Mouse (Mus musculus): Measurements from ENCODE around the gene Iqgap3.
A peak's percentile ranks its signal among the peaks of the same experiment; 100 is the strongest.

The Iqgap3 gene

DNA sequence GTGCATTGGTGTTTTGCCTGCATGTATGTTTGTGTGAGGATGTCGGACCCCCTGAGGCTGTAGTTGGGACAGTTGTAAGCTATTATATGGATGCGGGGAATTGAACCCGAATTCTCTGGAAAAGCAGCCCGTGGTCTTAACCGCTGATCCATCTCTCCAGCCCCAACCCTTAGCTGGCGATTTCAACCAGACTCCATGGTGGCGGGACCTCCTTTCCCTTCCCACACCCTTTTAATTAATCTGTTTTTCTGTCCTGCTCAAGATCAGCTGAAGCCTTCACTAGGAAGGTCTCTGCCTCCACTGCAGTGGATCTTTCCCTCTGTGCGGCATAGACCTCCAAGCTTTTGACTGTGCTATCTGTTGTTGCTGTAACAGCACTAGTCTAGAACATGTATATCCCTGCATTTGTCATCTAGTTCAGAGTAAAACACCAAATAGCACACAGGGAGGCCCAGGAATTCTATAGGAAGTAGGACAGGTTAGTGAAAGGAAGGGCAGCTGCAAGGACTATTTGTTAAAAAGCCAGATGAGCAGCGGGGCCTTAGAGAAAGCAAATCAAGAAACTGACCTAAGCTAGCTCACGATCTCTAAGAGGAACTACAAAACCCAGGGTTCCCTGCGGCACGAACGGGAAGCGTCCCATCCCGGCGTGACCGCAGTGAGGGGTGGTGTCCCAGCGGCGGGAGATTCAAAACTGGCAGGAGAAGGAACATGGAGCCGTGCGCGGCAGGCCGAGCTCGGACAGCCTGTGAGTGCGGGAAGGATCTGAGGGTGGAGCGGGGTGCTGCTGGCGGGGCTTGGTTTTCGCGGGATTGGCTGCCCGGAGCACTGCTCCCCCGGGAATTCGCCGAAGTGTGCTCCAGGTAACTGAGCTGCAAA, at the start of gene Iqgap3:
Gene Iqgap3 (plus strand): TSS at position 627 of the 879 bp plus-strand sequence.
- peak; percentile 83 to 86 for DNase-seq (ENCODE audit: low spot score in 2 of 2)

DNA sequence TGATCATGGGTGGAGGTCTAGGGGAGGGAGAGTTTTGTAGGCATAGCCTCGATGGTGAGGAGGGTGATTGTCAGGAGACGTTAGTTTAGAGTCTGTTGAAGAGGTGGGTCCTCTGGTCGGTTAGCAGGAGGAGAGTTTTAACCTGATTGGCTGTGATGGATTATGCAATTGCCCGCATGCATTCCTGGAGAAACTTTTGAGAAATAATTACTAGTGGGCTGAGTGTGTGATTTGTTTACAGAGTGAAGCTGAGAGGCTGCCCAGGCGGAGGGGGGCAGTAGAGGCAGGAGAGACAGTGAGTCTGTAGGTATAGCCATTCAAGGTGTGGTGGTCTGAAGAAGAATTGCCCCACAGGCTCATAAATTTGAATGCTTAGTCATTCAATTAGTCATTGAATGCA, 48.3 kb upstream of the Iqgap3 start:
- no peak for DNase-seq (ENCODE audit: low spot score in 2 of 2)

DNA sequence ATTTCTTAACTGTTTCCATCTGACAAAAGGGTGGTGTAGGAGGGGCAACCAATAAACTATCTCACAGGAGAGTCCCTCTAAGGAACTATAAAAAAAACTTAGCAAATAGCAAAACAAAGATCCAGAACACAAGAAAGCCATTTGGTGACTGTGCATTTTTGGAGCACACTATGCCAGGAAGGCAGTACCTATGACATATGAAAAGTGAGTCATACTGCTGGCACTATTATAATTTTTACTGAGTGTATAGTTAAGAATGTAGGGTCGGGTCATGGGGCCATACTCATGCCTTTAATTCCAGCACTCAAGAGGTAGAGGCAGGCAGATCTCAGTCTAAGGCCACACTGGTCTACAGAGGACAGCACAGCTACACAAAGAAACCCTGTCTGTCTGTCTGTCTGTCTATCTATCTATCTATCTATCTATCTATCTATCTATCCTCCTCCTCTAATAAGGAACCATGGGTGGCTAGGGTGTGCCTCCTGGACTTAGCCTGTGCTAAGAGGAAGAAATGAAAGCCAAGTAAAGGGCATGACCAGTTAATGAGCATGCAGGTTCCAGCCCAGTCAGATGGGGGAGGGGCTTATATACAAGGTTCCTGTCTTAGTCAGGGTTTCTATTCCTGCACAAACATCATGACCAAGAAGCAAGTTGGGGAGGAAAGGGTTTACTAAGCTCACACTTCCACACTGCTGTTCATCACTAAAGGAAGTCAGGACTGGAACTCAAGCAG, 46.0 kb upstream of the Iqgap3 start:
- no peak for DNase-seq (ENCODE audit: low spot score in 2 of 2)

DNA sequence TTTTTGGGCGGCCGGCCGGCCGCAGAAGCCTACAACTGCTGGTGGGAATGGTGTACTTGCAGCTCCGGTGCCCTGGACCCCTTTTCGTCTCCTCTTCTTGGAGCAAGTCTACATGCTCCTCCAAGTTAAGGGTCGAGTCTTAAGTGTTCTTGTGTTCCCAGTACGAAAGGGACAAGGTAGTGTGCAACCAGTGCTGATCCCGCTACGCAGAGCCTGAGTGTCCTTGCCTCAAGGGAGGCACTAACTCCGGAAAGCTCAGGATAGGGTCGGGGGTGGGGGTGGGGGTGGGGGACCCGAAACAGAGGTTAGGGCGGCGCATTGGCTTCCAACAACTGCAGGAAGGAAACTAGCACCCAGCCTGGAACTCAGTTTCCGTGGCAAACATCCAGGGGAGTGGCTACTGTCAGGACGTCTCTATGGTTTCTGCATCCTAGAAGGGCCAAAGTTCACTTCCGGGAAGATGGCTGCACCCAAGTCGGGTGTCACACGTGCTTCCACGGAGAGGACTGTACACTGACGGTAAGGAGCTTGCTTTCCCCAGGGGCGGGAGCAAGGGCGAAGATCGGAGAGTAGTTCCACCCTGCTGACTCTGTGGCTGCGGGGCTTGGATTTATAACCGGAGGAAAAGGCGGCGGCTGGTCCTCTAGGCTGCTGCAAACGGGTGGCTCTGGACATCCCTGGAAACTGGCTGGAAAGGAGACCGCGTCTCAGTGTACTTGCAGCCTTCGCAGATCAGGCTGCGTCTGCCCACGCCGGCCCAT, 38.9 kb upstream of the Iqgap3 start, which contains the start of gene Gpatch4:
Gene Gpatch4 (plus strand): TSS at position 448 of the 761 bp plus-strand sequence.
- peak; percentile 80 to 81 for DNase-seq (ENCODE audit: low spot score in 2 of 2)

DNA sequence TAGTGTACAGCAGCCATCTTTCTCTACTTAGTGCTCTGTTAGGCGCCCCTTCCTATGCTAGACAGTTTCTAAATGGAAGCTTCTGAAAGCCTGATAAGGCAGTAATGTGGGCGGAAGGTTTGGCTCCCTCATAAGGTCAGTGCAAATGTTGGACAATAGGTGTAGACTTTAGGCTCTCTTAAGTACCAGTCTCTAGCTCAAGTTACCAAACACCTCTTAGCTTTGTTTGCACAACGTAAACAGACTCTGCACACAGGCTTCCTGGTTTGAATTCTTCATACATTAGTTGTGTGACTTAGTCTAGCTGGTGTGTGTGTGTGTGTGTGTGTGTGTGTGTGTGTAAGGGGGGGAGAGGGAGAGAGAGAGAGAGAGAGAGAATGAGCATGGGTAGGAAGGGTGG, 32.2 kb upstream of the Iqgap3 start:
- no peak for DNase-seq (ENCODE audit: low spot score in 2 of 2)

DNA sequence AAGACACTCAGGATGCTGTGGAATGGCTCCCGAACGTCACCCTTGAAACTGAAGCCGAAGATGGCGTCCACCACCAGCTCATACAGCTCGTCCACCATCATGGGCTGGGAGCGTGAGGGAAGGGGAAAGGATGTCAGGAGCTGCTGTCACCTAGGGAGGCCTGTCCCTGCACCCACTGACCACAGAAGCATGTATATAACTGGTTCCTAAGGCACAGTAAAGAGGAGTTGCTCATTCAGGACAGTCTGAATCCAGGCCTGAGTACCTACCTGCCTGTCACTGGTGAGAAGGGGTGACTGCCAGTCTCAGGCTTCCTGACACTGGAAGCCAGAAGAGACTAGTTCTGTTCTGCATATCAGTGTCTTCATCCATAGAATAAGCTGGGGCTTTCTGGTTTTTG, 24.7 kb upstream of the Iqgap3 start:
- no peak for DNase-seq (ENCODE audit: low spot score in 2 of 2)

DNA sequence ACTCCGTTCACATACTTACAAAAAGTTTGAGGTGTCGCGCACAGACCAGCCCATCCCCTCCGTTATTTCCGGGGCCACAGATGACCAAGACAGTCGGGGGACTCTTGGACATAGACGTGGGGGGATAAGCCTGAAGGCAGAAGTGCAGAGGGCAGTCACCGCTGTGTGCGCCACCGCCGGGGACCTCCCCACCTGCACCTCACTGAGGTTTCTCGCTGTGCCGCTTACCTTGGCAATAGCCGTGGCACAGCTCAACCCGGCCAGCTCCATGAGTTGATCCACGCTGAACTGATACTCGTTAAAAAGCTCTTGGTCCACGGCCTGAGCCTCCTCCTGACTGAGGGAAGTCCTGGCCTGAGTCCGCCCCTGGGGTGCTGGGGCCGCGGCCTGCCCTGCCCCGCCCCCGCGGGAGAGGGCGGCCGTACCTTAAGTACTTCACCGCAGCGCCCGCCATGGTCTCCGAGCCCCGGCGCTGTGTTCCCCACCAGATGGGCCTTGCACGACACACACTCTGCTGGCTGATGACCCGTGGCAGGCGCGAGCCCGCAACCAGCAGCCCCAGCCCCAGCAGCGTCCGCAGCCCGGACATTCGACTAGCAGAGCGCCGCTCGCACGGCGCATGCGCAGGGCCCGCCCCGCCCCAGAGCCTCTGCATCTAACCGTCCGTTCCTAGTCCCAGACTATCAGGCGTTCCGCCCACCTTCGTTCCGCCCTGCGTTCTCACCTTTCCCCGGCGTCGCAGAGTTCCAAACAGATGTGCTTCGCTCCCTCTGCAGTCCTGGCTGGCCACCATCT, 23.7 kb upstream of the Iqgap3 start, which contains the start of gene Naxe:
Gene Naxe (minus strand): TSS at position 594 of the 795 bp plus-strand sequence.
- peak; percentile 76 for DNase-seq (ENCODE audit: low spot score in 2 of 2)

DNA sequence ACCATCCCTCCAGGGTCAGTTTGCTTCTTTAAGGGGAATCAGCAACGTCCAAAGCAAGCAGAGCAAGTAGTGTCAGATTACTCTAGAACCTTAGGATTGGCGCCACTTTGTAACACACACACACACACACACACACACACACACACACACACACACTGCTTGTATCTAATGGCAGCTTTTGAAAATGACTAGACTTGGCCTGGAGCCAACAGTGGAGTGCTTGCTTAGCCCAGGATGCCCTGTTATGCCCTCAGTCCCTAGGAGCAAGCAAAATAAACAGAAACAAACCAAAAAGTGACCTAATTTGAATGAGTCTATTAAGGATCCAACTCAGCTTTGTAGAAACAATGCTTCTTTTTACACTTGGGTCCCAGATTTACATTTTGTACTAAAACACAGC, 13.4 kb upstream of the Iqgap3 start:
- no peak for DNase-seq (ENCODE audit: low spot score in 2 of 2)

DNA sequence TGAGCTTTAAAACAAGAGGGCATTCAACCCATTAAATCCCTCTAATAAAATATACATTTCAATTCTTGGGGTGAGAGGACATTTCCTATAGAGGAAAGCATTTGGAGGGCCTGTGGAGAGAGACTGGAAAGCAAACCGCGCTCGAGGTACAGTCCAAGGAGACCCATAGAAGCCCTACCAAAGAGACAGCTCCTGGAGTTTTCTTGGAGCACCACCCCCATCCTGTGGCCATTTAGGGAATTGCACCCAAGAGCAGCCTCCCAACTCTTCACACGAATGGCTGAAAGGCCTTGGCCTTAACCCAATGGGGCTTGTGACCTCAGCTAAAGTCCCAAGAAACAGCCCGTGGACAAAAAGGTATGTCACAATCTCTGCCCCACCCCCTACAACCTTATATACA, 10.0 kb upstream of the Iqgap3 start:
- peak; percentile 75 to 84 for DNase-seq (ENCODE audit: low spot score in 2 of 2)

DNA sequence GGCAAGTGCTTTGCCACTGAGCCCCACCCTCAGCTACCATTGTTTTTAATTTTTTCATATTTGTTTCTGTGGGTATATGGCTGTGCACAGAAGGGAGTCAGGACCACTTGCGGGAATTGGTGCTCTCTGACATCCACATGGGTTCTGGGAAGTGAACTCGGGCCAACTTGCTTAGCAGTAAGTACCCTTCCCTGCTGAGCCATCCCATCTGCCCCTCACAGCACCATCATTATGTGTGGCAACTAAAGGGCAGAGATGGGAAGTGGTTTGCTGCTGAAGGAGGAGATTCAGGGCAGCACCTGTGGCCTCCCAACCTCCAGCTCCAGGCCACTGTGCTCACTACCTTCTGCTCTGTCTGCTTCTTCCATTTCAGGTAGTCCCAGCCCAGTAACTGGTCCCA, 8.1 kb upstream of the Iqgap3 start:
- DNase-seq (ENCODE audit: low spot score in 2 of 2): no peak

DNA sequence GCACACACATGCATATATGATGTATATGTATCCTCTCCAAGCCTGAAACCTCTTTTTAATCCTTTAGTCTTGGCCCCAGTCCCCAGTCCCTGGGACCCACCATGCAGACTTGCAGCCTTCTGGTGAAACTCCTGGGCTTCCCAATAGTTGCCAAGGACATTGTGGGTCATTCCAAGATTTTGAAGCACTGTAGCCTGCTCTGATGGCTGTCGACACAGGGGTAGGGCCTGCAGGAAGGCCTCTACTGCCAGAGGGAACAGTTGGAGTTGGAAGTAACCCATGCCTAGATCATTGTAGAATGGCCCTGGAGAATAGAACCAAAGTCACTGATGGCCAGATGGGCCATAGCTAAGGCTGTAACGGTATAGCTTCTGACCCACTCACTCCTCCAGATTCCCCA, 7.4 kb upstream of the Iqgap3 start:
- no peak for DNase-seq (ENCODE audit: low spot score in 2 of 2)

DNA sequence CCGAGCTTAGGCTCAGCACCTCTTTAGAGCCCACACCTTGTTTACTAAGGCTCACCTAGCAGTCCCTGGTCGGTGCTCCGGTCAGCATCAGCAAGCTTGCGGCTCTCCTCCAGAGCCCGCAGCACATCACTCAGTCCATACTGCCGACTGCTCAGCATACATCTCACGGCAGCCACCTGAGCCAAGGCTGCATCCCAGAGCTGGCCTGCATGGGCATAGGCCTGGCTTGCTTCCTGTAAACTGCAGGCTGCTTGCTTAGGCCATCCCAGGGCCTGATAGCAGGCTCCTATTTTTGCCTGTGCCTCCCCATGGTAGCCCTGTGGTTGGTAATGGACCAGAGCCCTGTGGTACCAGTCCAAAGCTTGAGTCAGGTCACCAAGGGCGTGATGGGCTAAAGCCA, 7.0 kb upstream of the Iqgap3 start:
- DNase-seq (ENCODE audit: low spot score in 2 of 2): no peak

DNA sequence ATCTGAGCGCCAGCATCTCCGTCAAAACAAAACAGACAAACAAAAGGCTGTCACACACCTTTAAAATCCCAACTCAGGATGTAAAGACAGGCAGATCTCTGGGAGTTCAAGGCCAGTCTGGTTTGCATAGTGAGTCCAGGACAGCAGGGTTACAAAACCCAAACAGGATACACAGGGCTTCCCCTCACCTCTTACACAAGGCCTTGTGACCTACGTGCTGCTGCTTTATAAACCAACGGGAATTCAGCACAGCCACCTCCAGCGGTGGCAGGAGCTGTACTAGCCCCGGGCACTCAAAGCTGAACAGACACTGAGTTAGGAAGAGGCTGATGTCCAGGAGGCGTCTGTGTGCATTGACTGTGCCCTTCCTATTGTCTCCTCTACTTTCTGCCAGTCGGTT, 4.3 kb upstream of the Iqgap3 start:
- no peak for DNase-seq (ENCODE audit: low spot score in 2 of 2)

DNA sequence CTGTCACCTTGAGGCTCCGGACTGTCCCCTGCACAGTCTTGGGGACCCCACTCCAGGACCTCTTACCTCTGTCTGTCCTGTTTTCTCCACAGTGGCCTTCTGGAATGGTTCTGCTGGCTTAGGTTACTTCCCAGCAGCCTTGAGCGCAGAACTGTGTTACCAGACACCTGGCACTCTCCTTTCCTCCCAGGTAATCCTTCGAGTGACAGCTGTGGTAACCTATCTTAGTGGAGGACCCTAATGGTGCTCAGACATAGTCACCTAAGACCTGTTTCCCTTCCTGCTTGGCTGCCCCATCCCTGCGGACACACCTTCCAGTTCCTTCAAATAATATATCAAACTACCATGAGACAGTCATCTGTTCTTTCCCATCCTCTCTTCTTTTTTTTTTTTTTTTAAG, 3.6 kb upstream of the Iqgap3 start, which contains the start of gene Ttc24:
Gene Ttc24 (minus strand): TSS at position 101 of the 400 bp plus-strand sequence.
- DNase-seq (ENCODE audit: low spot score in 2 of 2): no peak

DNA sequence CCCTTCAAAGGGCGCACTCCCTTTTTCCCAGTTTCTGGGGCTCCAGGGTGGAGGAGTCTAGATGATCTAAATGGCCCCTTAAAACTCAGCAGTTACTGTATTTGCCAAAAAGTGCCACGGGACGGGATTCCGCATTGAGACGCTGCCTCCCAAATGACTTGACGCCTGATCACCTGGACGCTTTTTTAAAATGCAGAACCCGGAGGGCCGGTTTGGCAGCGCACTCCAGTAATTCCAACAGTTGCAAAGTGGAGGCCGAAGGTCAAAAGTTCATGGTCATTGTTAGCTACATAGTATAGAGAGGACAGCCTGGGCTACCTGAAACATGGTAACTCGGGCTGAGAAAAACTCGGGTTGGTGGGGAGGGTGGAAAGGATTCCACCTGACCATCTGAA, 450 bp downstream of the Iqgap3 start:
- no peak for DNase-seq (ENCODE audit: low spot score in 2 of 2)

DNA sequence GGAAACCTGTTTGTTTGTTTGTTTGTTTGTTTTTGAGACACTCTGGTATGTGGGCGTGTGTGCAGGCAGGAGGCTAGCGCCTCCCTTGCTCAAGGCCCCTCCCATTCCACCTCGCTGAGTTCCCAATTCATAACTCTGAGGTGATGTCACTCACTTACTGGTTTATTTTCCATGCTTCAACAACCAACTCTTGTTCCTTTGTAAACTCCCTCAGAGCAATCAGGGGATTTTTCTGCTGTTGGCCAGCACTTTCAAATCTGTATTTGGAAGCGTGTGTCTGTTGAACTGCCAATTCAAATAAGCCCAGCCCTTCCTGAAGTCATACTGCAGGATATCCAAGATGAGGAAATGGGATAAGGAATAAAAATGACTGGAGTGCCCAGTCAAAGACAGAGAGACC, 892 bp downstream of the Iqgap3 start:
- no peak for DNase-seq (ENCODE audit: low spot score in 2 of 2)

DNA sequence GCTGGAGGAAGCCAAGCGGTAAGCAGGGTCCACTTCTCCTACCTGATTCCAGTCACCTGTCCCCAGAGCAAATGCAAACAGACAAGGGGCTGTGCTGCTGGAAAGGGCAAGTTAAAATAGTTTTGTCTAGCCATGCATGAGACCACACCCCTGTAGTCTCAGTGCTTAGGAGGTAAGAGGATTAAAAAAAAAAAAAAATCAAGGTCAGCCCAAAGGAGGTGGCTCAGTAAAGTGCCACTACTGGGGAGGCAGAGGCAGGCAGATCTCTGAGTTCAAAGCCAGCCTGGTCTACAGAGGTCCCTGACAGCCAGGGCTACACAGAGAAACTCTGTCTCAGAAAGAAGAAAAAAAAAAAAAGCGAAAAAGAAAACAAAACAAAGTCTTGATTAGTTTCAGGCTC, 2.2 kb downstream of the Iqgap3 start:
- DNase-seq (ENCODE audit: low spot score in 2 of 2): no peak

DNA sequence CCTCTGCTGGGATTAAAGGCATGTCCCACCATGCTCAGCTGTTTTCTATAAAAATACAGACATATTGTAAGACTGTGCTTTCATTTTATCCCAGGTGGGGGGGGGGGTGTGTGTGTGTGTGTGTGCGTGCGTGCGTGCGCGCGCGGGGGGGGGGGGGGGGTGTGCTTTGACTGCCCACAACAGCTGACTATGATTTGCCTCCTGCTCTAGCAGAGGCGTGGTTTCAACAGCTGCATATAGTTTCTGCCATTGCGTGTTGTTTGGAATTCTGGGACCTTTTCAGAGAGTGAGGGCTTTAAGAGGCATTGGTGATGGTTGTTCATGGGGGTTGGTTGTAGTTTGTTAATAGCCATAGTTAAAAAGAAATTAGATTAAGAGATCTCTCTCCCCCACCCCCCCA, 3.7 kb downstream of the Iqgap3 start:
- no peak for DNase-seq (ENCODE audit: low spot score in 2 of 2)

DNA sequence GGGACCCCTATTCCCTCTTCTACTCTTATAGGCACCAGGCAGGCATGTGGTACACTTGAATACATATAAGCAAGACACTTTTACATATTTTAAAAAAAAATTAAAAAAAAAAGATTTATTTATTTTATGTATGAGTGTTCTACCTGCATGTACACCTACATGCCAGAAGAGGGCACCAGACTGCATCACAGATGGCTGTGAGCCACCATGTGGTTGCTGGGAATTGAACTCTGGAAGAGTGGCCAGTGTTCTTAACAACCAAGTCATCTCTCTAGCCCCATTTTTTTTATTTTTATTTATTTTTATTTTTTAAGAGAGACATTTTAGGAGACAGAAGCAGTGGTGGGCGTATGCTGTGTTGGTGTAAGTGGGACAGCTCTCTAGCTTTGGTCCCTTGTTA, 5.9 kb downstream of the Iqgap3 start:
- no peak for DNase-seq (ENCODE audit: low spot score in 2 of 2)

DNA sequence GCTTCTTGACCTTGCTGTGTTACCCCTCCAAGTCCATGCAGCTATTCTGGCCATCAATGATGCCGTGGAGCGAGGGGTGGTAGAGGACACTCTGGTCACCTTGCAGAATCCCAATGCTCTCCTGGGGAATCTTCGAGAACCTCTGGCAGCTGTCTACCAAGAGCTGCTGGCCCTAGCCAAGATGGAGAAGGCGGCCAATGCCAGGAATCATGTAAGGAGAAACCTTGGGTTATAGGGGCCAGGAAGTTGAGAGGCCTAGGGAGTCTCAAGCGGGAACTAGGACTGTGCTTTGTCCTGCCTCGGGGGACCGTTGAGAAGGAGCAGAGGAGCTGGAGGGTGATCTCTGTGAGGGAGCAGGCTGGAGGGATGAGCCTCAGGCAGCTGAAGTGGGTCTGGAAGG, 8.3 kb downstream of the Iqgap3 start:
- DNase-seq (ENCODE audit: low spot score in 2 of 2): no peak

DNA sequence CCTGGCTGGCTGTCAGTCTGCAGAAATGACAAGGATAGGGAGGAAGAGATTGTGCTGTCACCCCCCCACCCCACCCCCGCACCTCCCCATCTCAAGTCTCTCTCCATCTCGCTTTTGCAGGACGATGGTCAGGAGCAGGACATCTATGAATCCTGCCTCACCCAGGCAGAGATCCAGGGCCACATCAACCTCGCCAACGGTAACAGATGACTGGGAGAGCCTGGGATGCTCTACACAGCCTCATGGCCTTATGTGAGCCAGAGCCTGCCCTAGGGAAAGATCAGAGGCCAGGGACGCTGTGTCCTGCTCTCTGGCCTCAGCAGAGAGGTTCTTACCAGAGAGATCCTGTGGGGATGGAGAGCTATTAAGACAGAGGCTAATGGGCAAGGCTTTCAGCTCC, 8.8 kb downstream of the Iqgap3 start:
- no peak for DNase-seq (ENCODE audit: low spot score in 2 of 2)

Data from frontal cortex, postnatal 10 days (tissue).